Mouse (Mus musculus) intestine, embryonic 16.5 days (tissue): ENCODE data around the gene Taok3. TPM values are rescaled to one million over a fixed set of nuclear protein-coding genes. Genes with fewer than 3 reads are reported as not detected.

ENCODE experiments used
- ATAC-seq: fragments of 200-750 bp; cut with Nextera tagmentation; 2 replicates; pipeline ENCODE4 v1.8.0; 2017; ENCODE audit warnings: moderate TSS enrichment, moderate library complexity
- H3K27ac ChIP-seq: fragments of 300-500 bp; sonication (generic); 2 replicates; pipeline ENCODE4 v1.5.1; 2014; ENCODE audit warnings: mild to moderate bottlenecking, low read length
- H3K27me3 ChIP-seq: fragments of 300-500 bp; sonication (generic); replicated peaks from 2 replicates; pipeline ENCODE4 v1.6.1; 2014; ENCODE audit warnings: low read length, control low read depth, mixed read lengths; ENCODE audit not compliant: control insufficient read depth, insufficient read depth
- H3K36me3 ChIP-seq: fragments of 300-500 bp; sonication (generic); 2 replicates; pipeline ENCODE4 v1.6.1; 2014; ENCODE audit warnings: low read length, control low read depth; ENCODE audit not compliant: control insufficient read depth, insufficient read depth
- H3K4me1 ChIP-seq: fragments of 300-500 bp; sonication (generic); 2 replicates; pipeline ENCODE4 v1.6.1; 2014; ENCODE audit warnings: low read length, control low read depth, mixed read lengths; ENCODE audit not compliant: control insufficient read depth, insufficient read depth
- H3K4me2 ChIP-seq: fragments of 300-500 bp; sonication (generic); 2 replicates; pipeline ENCODE4 v1.6.1; 2014; ENCODE audit warnings: low read depth, low read length, control low read depth
- H3K4me3 ChIP-seq: fragments of 300-500 bp; sonication (generic); 2 replicates; pipeline ENCODE4 v1.5.1; 2014; ENCODE audit warnings: mild to moderate bottlenecking, low read length
- H3K9ac ChIP-seq: fragments of 300-500 bp; sonication (generic); 2 replicates; pipeline ENCODE4 v1.6.1; 2014; ENCODE audit warnings: low read depth, low read length
- H3K9me3 ChIP-seq: fragments of 300-500 bp; sonication (generic); 2 replicates; pipeline ENCODE4 v1.6.1; 2016; ENCODE audit warnings: low read length, control low read depth; ENCODE audit not compliant: control insufficient read depth
- WGBS: fragments of 180-500 bp; shearing (Covaris S2); extraction: QIAGEN DNeasy Blood & Tissue Kit; methylation state at CpG from one replicate; pipeline ENCODE4 v1.1.7; 2014; 5-methylcytosine and 5-hydroxymethylcytosine counted together
- polyA plus RNA-seq: library from polyadenylated mRNA; unstranded; fragments of >200 nt; fragmentation: Nextera tagmentation; extraction: Ambion mirVana; gene quantifications from 2 replicates; pipeline ENCODE4 v1.2.1, GENCODE M21; 2015

Gene Taok3
- polyA plus RNA-seq, 1 experiment from 2014 or later = 51.5 TPM

DNA sequence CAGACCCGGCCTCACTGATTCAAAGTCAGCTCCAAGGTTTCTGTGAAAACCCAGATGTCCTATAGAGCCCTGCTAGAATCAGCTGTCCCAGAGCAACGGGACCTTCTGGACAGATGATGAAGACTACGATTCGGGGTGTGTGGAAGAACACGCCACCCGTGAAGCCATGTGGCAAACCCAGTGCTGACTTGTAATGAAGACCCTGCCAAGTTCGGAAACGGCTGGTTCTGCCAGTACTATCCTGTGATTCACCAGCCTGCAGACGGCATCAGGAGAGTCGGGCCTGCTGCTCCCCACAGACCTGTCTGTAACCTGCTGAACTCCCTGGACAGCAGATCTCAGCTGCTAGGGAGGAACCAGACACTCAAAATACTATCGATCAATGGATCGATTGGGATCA is 15.6 kb upstream of the Taok3 start:
- no peak overlapping the region for H3K9ac ChIP-seq
- no peaks in the 10 kb centered on the region for H3K9me3 ChIP-seq
- H3K27ac ChIP-seq = no peak overlapping the region
- no peaks in the 10 kb centered on the region for H3K27me3 ChIP-seq
- ATAC-seq = no peak
- H3K4me1 ChIP-seq = no peaks in the 10 kb centered on the region
- H3K4me3 ChIP-seq = no peak overlapping the region
- H3K36me3 ChIP-seq = peaks cover 19% of the 10 kb centered on the region
- 95% methylated on average over 12 of the region's 12 CpGs for WGBS
- no peak overlapping the region for H3K4me2 ChIP-seq

- H3K9ac ChIP-seq = no peak overlapping the region
- ATAC-seq = no peak
- no peaks in the 10 kb centered on the region for H3K27me3 ChIP-seq
- H3K4me1 ChIP-seq = no peaks in the 10 kb centered on the region
- peaks cover 19% of the 10 kb centered on the region for H3K36me3 ChIP-seq
- no peak overlapping the region for H3K4me3 ChIP-seq
- no peak overlapping the region for H3K4me2 ChIP-seq
- H3K9me3 ChIP-seq = no peaks in the 10 kb centered on the region
- H3K27ac ChIP-seq = no peak overlapping the region
- WGBS = 85% methylated on average over 9 of the region's 9 CpGs
These were observed 14.2 kb upstream of the Taok3 start for GRCm38 (mm10) chr5:117105761-117106160.

GRCm38 (mm10) chr5:117108292-117108691 is 11.6 kb upstream of the Taok3 start:
- Histone ChIP-seq H3K27ac (no peak overlapping the region), H3K36me3 (peaks cover 20% of the 10 kb centered on the region), H3K4me2 (no peak overlapping the region), H3K9ac (no peak overlapping the region), H3K9me3 (peaks cover 1% of the 10 kb centered on the region), H3K4me3 (no peak overlapping the region), H3K4me1 (no peaks in the 10 kb centered on the region), H3K27me3 (no peaks in the 10 kb centered on the region)
- ATAC-seq = no peak; the same call in 1 of the 2 replicates
- WGBS = 94% methylated on average over 13 of the region's 13 CpGs

DNA sequence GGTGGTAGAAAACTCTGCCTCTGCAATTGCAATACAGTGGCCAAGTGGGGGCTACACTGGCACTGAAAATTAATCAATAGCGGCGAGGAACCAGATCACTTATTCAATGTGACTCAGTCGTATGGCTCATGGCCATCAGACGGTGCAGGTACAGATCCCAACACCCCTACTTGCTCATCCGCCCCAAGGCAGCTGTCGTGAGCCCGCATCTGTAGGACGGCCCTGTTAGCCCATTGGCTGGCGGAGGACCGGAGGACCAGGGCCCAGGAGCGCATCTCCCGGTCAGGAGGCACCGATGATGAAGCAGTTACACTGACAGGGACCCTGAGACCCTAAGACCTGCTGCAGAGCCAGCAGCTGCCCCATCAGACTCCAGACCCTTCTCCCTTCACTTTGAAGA is 11.2 kb upstream of the Taok3 start:
- WGBS = 96% methylated on average over 13 of the region's 13 CpGs
- no peak for ATAC-seq
- no peak overlapping the region for H3K4me3 ChIP-seq
- no peak overlapping the region for H3K27ac ChIP-seq
- H3K4me2 ChIP-seq = no peak overlapping the region
- H3K36me3 ChIP-seq = peaks cover 21% of the 10 kb centered on the region
- no peak overlapping the region for H3K9ac ChIP-seq
- H3K27me3 ChIP-seq = no peaks in the 10 kb centered on the region
- H3K9me3 ChIP-seq = peaks cover 4% of the 10 kb centered on the region
- no peaks in the 10 kb centered on the region for H3K4me1 ChIP-seq

DNA sequence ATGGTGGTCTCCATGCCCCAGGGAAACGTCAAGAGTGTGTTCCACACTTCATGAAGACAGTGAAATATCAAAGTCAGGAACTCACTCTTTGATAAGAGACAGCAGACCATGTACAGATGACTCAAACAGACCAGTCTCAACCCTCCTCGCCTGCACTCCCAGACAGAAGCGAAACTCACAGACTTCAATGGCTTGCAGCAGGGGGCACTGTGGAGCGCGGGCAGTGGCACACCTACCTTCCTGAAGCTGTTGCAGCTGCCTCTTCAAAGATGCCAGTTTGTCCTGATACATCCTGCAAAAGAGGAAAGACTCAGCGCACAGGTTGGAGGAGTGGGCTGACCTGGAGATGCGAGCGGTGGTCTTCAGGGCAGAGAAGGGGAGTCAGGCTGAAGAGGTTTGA is 10.4 kb upstream of the Taok3 start:
- 90% methylated on average over 8 of the region's 8 CpGs for whole genome bisulfite sequencing
- no peak overlapping the region for H3K4me2 ChIP-seq

GRCm38 (mm10) chr5:117111064-117111773 is 8.7 kb upstream of the Taok3 start:
- Histone ChIP-seq H3K4me2 (no peak overlapping the region), H3K9me3 (peaks cover 4% of the 10 kb centered on the region), H3K27me3 (no peaks in the 10 kb centered on the region), H3K4me1 (no peaks in the 10 kb centered on the region), H3K4me3 (no peak overlapping the region), H3K36me3 (peaks cover 13% of the 10 kb centered on the region), H3K9ac (no peak overlapping the region), H3K27ac (no peak overlapping the region)
- ATAC-seq = no peak
- WGBS = 90% methylated on average over 16 of the region's 16 CpGs

More for the DNA sequence above, 10.4 kb upstream of the Taok3 start:
- H3K9me3 ChIP-seq = peaks cover 4% of the 10 kb centered on the region
- peaks cover 21% of the 10 kb centered on the region for H3K36me3 ChIP-seq
- no peak for ATAC-seq
- no peak overlapping the region for H3K9ac ChIP-seq
- H3K4me1 ChIP-seq = no peaks in the 10 kb centered on the region
- no peak overlapping the region for H3K27ac ChIP-seq
- no peak overlapping the region for H3K4me3 ChIP-seq
- no peaks in the 10 kb centered on the region for H3K27me3 ChIP-seq

- Histone ChIP-seq H3K9me3 (peaks cover 4% of the 10 kb centered on the region), H3K27me3 (no peaks in the 10 kb centered on the region), H3K4me3 (no peak overlapping the region), H3K36me3 (peaks cover 13% of the 10 kb centered on the region), H3K9ac (no peak overlapping the region), H3K4me1 (no peaks in the 10 kb centered on the region), H3K27ac (no peak overlapping the region), H3K4me2 (no peak overlapping the region)
- ATAC-seq = no peak
- 95% methylated on average over 7 of the region's 7 CpGs for WGBS
These were observed 8.2 kb upstream of the Taok3 start for GRCm38 (mm10) chr5:117111774-117112112.

GRCm38 (mm10) chr5:117113330-117113729 is 6.6 kb upstream of the Taok3 start:
- 91% methylated on average over 7 of the region's 7 CpGs for WGBS
- Histone ChIP-seq H3K4me2 (no peak overlapping the region), H3K36me3 (peaks cover 13% of the 10 kb centered on the region), H3K27me3 (no peaks in the 10 kb centered on the region), H3K4me1 (no peaks in the 10 kb centered on the region), H3K4me3 (no peak overlapping the region), H3K9ac (no peak overlapping the region), H3K27ac (no peak overlapping the region), H3K9me3 (peaks cover 4% of the 10 kb centered on the region)
- no peak for ATAC-seq

DNA sequence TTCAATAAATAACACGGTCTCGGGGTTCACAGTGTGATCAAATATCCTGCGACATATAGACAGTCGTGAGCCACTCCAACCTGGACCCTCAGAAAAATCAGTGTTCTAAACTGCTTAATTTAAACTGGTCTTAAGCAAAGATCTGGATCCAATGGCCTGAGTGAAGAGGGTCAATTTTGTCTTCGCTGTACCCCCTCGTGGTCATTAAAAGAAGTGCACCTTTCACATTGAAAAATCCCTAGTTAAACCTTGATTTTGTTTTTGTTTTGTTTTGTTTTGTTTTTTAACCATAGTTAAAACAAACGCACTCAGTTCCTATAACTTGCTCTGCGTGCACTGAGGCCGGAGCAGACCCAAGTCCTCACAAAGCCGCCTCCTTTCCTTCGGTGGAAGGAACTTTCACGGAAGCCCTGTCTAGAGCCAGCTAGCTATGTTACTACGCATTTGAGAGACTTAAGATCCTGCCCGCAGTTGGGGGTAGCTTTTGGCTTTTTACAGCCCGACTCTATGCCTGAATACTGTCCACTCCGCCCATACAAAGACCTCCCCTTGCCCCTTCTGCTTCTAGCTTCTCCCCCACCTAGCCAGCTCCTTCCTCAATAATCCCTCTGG is 5.2 kb upstream of the Taok3 start:
- peak overlapping the region; percentile 94 for H3K4me3 ChIP-seq
- peak overlapping the region; percentile 78 for H3K27ac ChIP-seq
- H3K27me3 ChIP-seq = no peaks in the 10 kb centered on the region
- WGBS = 5% methylated on average over 16 of the region's 16 CpGs
- no peak for ATAC-seq
- peaks cover 4% of the 10 kb centered on the region for H3K9me3 ChIP-seq
- peaks cover 9% of the 10 kb centered on the region; the same call in 1 of the 2 replicates for H3K36me3 ChIP-seq
- H3K9ac ChIP-seq = peak overlapping the region; percentile 85
- no peaks in the 10 kb centered on the region for H3K4me1 ChIP-seq
- peak overlapping the region; percentile 54 for H3K4me2 ChIP-seq
